Mouse (Mus musculus): ENCODE data around the gene Ube2c.

DNA sequence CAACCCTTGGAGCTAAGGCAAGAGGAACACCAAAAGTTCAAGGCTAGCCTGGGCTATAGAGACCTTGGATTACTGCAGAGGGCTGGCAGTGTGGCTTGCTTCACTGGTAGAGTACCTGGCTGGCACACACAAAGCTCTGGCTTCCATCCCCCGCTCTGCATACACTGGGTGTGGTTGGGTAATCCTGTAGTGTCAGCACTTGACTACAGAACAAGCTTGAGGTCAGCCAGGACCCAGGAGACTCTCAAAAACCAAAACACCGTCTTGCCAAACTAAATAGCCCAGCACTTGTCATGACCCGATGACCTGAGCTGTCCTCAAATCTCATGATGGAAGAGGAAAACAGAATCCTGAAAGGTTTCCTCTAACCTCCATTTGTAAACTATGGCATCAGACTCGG, 20.8 kb downstream of the Ube2c start:
- TF ChIP-seq POLR2A (IDR thresholded peaks at IDR 0.05; ENCODE audit: borderline replicate concordance, extremely low read depth, insufficient read depth, insufficient read length, poor library complexity, severe bottlenecking) (no peak), CTCF (IDR thresholded peaks at IDR 0.05; ENCODE audit: borderline replicate concordance, extremely low read depth, insufficient read depth, insufficient read length) (no peak)

All from brain, embryonic 14.5 days (tissue).